Mouse (Mus musculus) liver, adult 2 months (tissue): ENCODE results near the gene Dgkb. TPM values are rescaled to one million over a fixed set of nuclear protein-coding genes. Genes with fewer than 3 reads are reported as not detected.

Experiments
- DNase-seq: peaks from one replicate; pipeline ENCODE4 v3.0.0-alpha.2; 2011; ENCODE audit warnings: low read depth, low spot score; ENCODE audit errors: extremely low read depth
- H3K27ac ChIP-seq: fragments of 200-500 bp; replicated peaks from 2 replicates; pipeline ENCODE4 v1.5.1; 2012; ENCODE audit warnings: low read depth, mild to moderate bottlenecking, control low read depth, inconsistent platforms, low read length; ENCODE audit not compliant: insufficient read depth
- H3K27me3 ChIP-seq: fragments of 200-500 bp; 2 replicates; pipeline ENCODE4 v1.6.1; 2012; ENCODE audit warnings: mild to moderate bottlenecking, moderate library complexity, low read length, inconsistent platforms; ENCODE audit not compliant: control insufficient read depth, insufficient read depth
- H3K36me3 ChIP-seq: fragments of 200-500 bp; 2 replicates; pipeline ENCODE4 v1.6.1; 2012; ENCODE audit warnings: low read length, inconsistent platforms; ENCODE audit not compliant: control insufficient read depth, insufficient read depth
- H3K4me1 ChIP-seq: fragments of 200-500 bp; 2 replicates; pipeline ENCODE4 v1.6.1; 2011; ENCODE audit warnings: low read length; ENCODE audit not compliant: control insufficient read depth, insufficient read depth
- H3K4me3 ChIP-seq: fragments of 200-500 bp; 2 replicates; pipeline ENCODE4 v1.5.1; 2011; ENCODE audit warnings: low read depth, mild to moderate bottlenecking, control low read depth, low read length, moderate library complexity; ENCODE audit not compliant: insufficient read depth
- H3K79me2 ChIP-seq: fragments of 200-500 bp; 2 replicates; pipeline ENCODE4 v1.6.1; 2012; ENCODE audit warnings: inconsistent platforms, mild to moderate bottlenecking, low read length, moderate library complexity; ENCODE audit not compliant: control insufficient read depth, insufficient read depth
- H3K9ac ChIP-seq: fragments of 200-500 bp; 2 replicates; pipeline ENCODE4 v1.6.1; 2012; ENCODE audit warnings: low read depth, mild to moderate bottlenecking, control low read depth, inconsistent platforms, low read length
- CTCF ChIP-seq: fragments of 200-500 bp; IDR thresholded peaks from 2 replicates; pipeline ENCODE4 v1.5.1; 2011; ENCODE audit warnings: low read depth, low read length, control low read depth
- POLR2A ChIP-seq: fragments of 200-500 bp; IDR thresholded peaks from 2 replicates; pipeline ENCODE4 v1.6.1; 2011; ENCODE audit warnings: low read length, control low read depth; ENCODE audit not compliant: insufficient read depth; ENCODE audit errors: extremely low read depth
- WGBS: fragments of 180-500 bp; shearing (Covaris S2); methylation state at CpG from one replicate; pipeline ENCODE4 v1.1.7; 2018; 5-methylcytosine and 5-hydroxymethylcytosine counted together
- polyA plus RNA-seq: library from polyadenylated mRNA; depleted of rRNA; stranded (reverse); fragments of >200 nt; gene quantifications from 2 replicates; pipeline ENCODE4 v1.2.3, GENCODE M21; 2012
- total RNA-seq: library from RNA; depleted of rRNA; stranded (reverse); fragments of >200 nt; gene quantifications from 2 replicates; pipeline ENCODE4 v1.2.3, GENCODE M21; 2014

The Dgkb gene
- total and polyA plus RNA-seq, 2 experiments = under 0.01 to 0.04 TPM

GRCm38 (mm10) chr12:38304245-38304644 lies 486.7 kb downstream of the Dgkb start:
- Histone ChIP-seq H3K36me3 (no peaks in the 10 kb centered on the region), H3K27ac (no peak overlapping the region), H3K27me3 (no peaks in the 10 kb centered on the region), H3K4me3 (no peak overlapping the region), H3K4me1 (no peaks in the 10 kb centered on the region), H3K79me2 (no peaks in the 10 kb centered on the region), H3K9ac (no peak overlapping the region)
- 86% methylated on average over 3 of the region's 3 CpGs for WGBS
- no peak for DNase-seq
- TF ChIP-seq CTCF (no peak), POLR2A (no peak)

- Histone ChIP-seq H3K27ac (no peak overlapping the region), H3K4me1 (no peaks in the 10 kb centered on the region), H3K4me3 (no peak overlapping the region), H3K79me2 (no peaks in the 10 kb centered on the region), H3K9ac (no peak overlapping the region), H3K27me3 (no peaks in the 10 kb centered on the region), H3K36me3 (no peaks in the 10 kb centered on the region)
- TF ChIP-seq CTCF (no peak), POLR2A (no peak)
- DNase-seq = no peak
Measured at GRCm38 (mm10) chr12:38309885-38310284, 492.4 kb downstream of the Dgkb start.

- H3K4me3 ChIP-seq = no peak overlapping the region
- no peaks in the 10 kb centered on the region for H3K36me3 ChIP-seq
- TF ChIP-seq CTCF (no peak), POLR2A (no peak)
- no peak overlapping the region for H3K9ac ChIP-seq
- no peaks in the 10 kb centered on the region for H3K4me1 ChIP-seq
- no peak overlapping the region for H3K27ac ChIP-seq
- 78% methylated on average over 1 of the region's 1 CpGs for WGBS
- DNase-seq = no peak
- no peaks in the 10 kb centered on the region for H3K27me3 ChIP-seq
- H3K79me2 ChIP-seq = no peaks in the 10 kb centered on the region
Measured at GRCm38 (mm10) chr12:38327729-38328271, 510.3 kb downstream of the Dgkb start.

- TF ChIP-seq CTCF = no peak
- no peak for TF ChIP-seq POLR2A
Measured at GRCm38 (mm10) chr12:38328779-38329178, 511.3 kb downstream of the Dgkb start.

GRCm38 (mm10) chr12:38342657-38343056 lies 525.1 kb downstream of the Dgkb start:
- TF ChIP-seq POLR2A (no peak), CTCF (peak; percentile 49; the same call in 1 of the 2 replicates)
- H3K27ac ChIP-seq = no peak overlapping the region

More at GRCm38 (mm10) chr12:38328779-38329178, 511.3 kb downstream of the Dgkb start:
- Histone ChIP-seq H3K27me3 (no peaks in the 10 kb centered on the region), H3K9ac (no peak overlapping the region), H3K4me3 (no peak overlapping the region), H3K79me2 (no peaks in the 10 kb centered on the region), H3K36me3 (no peaks in the 10 kb centered on the region), H3K4me1 (no peaks in the 10 kb centered on the region), H3K27ac (no peak overlapping the region)
- DNase-seq = no peak

GRCm38 (mm10) chr12:38352481-38352880 lies 535.0 kb downstream of the Dgkb start:
- Histone ChIP-seq H3K79me2 (no peaks in the 10 kb centered on the region), H3K36me3 (no peaks in the 10 kb centered on the region), H3K4me3 (no peak overlapping the region), H3K9ac (no peak overlapping the region), H3K27ac (no peak overlapping the region), H3K4me1 (no peaks in the 10 kb centered on the region), H3K27me3 (no peaks in the 10 kb centered on the region)
- no peak for DNase-seq
- WGBS = 80% methylated on average over 3 of the region's 3 CpGs
- TF ChIP-seq CTCF (no peak), POLR2A (no peak)

More at GRCm38 (mm10) chr12:38342657-38343056, 525.1 kb downstream of the Dgkb start:
- peak; percentile 26 for DNase-seq
- no peaks in the 10 kb centered on the region for H3K36me3 ChIP-seq
- no peaks in the 10 kb centered on the region for H3K4me1 ChIP-seq
- no peak overlapping the region for H3K4me3 ChIP-seq
- no peaks in the 10 kb centered on the region for H3K27me3 ChIP-seq
- H3K79me2 ChIP-seq = no peaks in the 10 kb centered on the region
- H3K9ac ChIP-seq = no peak overlapping the region
- WGBS = 25% methylated on average over 6 of the region's 6 CpGs
